Mouse (Mus musculus): ENCODE data around the gene Klf9. TPM values are rescaled to one million over a fixed set of nuclear protein-coding genes. Genes with fewer than 3 reads are reported as not detected.
A peak's percentile ranks its signal among the peaks of the same experiment; 100 is the strongest.
"Not testable (repeated sequence)": the region's sequence is repeated elsewhere in the genome, so short reads cannot be mapped to it uniquely, and the experiment has no call there.

The Klf9 gene
- polyA plus RNA-seq, 1 experiment from 2014 or later = 1.9 TPM

DNA sequence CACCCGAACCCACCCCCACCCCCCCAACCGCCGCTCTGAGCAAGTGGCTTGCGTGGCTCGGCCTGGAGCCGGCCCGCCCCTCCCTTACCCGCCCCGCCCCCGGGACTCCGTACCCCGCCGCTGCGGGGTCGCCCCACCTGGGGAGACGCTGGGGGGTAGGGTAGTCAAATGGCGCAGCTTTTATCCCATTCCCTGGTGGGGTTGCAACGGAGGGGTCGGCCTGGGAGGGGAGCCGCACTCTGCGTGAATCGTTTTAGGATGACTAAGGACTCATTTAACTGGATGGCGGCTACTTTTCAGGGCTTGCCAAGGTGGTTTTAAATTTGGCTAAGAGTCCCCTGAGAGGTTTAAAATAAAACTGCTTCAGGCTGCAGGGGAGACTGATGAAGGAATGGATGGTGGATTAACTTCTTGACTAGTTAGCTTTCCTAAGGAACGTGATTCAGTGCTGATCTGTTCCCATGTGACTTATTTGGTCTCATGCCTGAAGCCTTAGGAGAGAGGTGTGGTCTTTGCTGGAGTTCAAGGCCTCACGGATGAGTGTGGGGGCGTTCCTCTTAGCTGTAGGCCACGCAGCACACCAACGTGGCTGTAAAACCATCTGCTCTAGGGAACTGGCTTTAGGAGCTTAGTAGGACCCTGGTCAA lies 1.5 kb downstream of the Klf9 start:
- H3K27me3 ChIP-seq = peaks cover 33% of the 10 kb centered on the region
- no peak overlapping the region for H3K27ac ChIP-seq
- H3K4me2 ChIP-seq (replicated peaks) = peak overlapping the region; percentile 98
- peak overlapping the region; percentile 63 for H3K4me3 ChIP-seq
- H3K9ac ChIP-seq = peak overlapping the region; percentile 67
- ATAC-seq (ENCODE audit: low FRiP score, low read depth) = 0 out of 2 replicates have a peak, but pooled peaks have one; percentile 4
- no peaks in the 10 kb centered on the region for H3K9me3 ChIP-seq
- H3K36me3 ChIP-seq = no peaks in the 10 kb centered on the region
- WGBS = 2% methylated on average over 28 of the region's 28 CpGs
- H3K4me1 ChIP-seq = peaks cover 20% of the 10 kb centered on the region

DNA sequence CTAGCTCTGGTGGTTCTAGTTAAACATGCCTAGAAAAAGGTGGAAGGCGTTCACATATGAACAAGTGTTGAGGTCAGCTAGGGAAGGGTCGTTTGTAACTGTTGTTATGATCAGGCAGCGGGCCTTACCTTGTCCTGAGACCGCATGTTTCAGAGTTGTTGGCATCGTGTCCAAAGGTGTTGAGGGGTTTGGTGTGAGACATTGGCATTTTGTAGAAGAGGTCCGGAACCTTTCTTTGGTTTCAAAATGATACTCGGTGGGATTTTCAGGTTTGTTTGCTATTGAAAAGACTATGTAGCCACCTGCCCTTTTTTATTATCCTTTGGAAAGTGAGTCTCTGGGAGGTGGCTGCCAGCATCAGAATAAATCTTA lies 2.0 kb downstream of the Klf9 start:
- Histone ChIP-seq H3K4me2 (replicated peaks) (peak overlapping the region; percentile 98), H3K36me3 (no peaks in the 10 kb centered on the region), H3K9ac (no peak overlapping the region), H3K27me3 (peaks cover 29% of the 10 kb centered on the region), H3K27ac (no peak overlapping the region), H3K9me3 (no peaks in the 10 kb centered on the region), H3K4me3 (peak overlapping the region; percentile 63), H3K4me1 (peaks cover 20% of the 10 kb centered on the region)
- no peak for ATAC-seq (ENCODE audit: low FRiP score, low read depth)
- 50% methylated on average over 7 of the region's 7 CpGs for WGBS

DNA sequence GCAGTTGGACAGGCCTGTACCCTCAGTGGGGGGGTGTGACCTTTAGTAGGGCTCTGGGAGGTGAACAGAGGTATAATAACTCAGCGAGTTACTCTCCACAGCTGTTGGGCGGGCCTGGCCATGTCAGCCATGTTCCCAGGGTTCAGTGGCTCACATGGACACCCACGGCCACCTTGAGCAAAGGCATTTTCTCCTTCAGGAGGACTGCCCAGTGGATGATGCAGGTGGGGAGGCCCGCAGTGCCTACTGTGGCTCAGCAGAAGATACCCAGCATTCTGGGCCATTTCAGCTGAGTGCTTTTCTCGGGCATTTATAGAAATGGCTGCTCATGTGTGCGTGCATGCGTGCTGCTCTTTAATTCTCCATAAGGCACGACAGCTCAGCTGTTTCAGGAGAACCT lies 2.5 kb downstream of the Klf9 start:
- Histone ChIP-seq H3K27ac (no peak overlapping the region), H3K4me3 (no peak overlapping the region), H3K4me2 (replicated peaks) (no peak overlapping the region; the same call in 1 of the 2 replicates), H3K36me3 (no peaks in the 10 kb centered on the region), H3K27me3 (peaks cover 26% of the 10 kb centered on the region), H3K4me1 (peaks cover 20% of the 10 kb centered on the region), H3K9me3 (no peaks in the 10 kb centered on the region), H3K9ac (no peak overlapping the region)
- ATAC-seq (ENCODE audit: low FRiP score, low read depth) = no peak
- WGBS = 69% methylated on average over 8 of the region's 8 CpGs

DNA sequence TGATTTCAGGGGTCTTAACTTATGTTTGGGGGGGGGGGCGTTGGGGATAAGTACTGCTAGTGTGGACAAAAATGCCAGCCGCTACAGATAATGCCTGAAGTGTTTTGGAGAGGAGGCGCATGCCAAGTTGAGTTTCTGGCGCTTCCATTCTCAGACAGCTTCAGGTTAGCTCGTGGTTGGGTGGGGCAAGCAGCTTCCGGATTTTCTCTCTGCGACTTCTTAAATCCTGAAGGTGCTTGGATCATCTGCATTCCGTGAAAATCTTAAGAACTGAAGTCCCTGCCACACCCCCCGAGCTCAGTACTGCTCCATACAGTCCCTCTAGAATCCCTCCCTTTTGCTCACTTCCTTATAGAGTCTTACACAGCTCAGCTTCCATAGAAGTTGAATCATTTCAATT lies 3.0 kb downstream of the Klf9 start:
- ATAC-seq (ENCODE audit: low FRiP score, low read depth) = no peak
- Histone ChIP-seq H3K27me3 (peaks cover 26% of the 10 kb centered on the region), H3K4me1 (peaks cover 20% of the 10 kb centered on the region), H3K36me3 (no peaks in the 10 kb centered on the region), H3K27ac (no peak overlapping the region), H3K9me3 (no peaks in the 10 kb centered on the region), H3K9ac (no peak overlapping the region), H3K4me2 (replicated peaks) (no peak overlapping the region), H3K4me3 (no peak overlapping the region)
- 66% methylated on average over 9 of the region's 9 CpGs for WGBS

DNA sequence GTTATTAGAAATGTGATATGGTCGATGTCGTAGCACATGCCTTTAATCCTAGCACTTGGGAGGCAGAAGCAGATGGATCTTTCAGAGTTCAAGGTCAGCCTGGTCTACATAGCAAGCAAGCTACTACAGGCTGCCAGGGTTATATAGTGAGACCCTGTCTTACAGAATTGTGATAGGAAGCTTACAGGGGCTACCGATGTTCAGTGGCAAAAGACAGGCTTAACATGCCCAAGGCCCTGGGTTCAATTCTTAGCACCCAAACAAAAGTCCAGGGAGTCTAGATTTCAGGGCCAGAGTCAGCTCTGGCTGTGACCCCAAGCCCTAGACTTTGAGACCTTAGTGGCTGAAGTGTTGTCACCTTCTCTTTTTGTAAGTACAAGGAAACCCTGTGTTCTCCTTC lies 4.1 kb downstream of the Klf9 start:
- no peak overlapping the region for H3K4me3 ChIP-seq
- 89% methylated on average over 3 of the region's 3 CpGs for WGBS

DNA sequence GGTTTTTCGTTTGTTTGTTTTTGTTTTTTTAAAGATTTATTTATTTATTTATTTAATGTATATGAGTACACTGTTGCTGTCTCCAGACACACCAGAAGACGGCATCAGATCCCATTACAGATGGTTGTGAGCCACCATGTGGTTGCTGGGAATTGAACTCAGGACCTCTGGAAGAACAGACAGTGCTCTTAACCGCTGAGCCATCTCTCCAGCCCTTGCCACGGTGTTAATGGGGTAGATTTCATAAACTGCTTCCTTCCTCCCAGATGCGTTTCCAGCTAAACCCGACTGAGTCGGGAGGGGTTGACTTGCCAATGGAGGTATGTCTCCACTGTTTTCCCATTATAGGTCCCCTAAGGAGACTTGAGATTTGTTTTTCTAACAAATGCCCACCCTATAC lies 4.5 kb downstream of the Klf9 start:
- WGBS = 84% methylated on average over 7 of the region's 7 CpGs

More for the DNA sequence above, 4.1 kb downstream of the Klf9 start:
- no peak for ATAC-seq (ENCODE audit: low FRiP score, low read depth)
- no peak overlapping the region for H3K9ac ChIP-seq
- no peaks in the 10 kb centered on the region for H3K9me3 ChIP-seq
- H3K4me2 ChIP-seq (replicated peaks) = no peak overlapping the region
- H3K4me1 ChIP-seq = peaks cover 18% of the 10 kb centered on the region
- peaks cover 26% of the 10 kb centered on the region for H3K27me3 ChIP-seq
- no peaks in the 10 kb centered on the region for H3K36me3 ChIP-seq
- no peak overlapping the region for H3K27ac ChIP-seq

DNA sequence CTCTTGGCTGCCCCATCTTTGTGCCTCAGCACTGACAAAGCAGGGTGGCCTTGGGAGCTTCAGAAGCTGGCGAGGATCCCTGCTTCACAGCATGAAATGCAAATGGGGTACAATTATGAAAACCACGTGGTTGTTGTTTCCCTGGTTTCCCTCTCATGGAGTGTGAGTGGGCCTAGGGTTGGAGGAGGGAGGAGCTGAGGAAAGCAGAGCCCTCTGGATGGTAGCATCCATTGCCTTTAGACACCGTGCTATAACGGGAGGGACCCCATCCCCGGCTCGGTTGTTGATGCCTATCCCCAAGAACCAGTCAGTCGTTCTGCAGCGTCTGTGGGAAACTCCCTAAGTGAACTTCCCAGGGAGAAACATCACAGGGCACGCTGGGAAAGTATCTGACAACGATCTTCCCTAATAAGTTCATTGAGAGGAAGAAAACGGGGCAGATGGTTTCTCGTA lies 5.4 kb downstream of the Klf9 start:
- Histone ChIP-seq H3K27ac (no peak overlapping the region), H3K9me3 (no peaks in the 10 kb centered on the region), H3K36me3 (no peaks in the 10 kb centered on the region), H3K4me2 (replicated peaks) (no peak overlapping the region), H3K9ac (no peak overlapping the region), H3K4me3 (no peak overlapping the region), H3K27me3 (peaks cover 26% of the 10 kb centered on the region), H3K4me1 (peaks cover 22% of the 10 kb centered on the region)
- WGBS = 68% methylated on average over 12 of the region's 12 CpGs
- ATAC-seq (ENCODE audit: low FRiP score, low read depth) = no peak

More for the DNA sequence above, 4.5 kb downstream of the Klf9 start:
- not testable (repeated sequence) for H3K9ac ChIP-seq; H3K9me3 ChIP-seq; H3K27ac ChIP-seq; ATAC-seq (ENCODE audit: low FRiP score, low read depth); H3K36me3 ChIP-seq; H3K4me3 ChIP-seq; H3K4me2 ChIP-seq (replicated peaks)
- Histone ChIP-seq H3K27me3 (peaks cover 26% of the 10 kb centered on the region), H3K4me1 (peaks cover 17% of the 10 kb centered on the region)

DNA sequence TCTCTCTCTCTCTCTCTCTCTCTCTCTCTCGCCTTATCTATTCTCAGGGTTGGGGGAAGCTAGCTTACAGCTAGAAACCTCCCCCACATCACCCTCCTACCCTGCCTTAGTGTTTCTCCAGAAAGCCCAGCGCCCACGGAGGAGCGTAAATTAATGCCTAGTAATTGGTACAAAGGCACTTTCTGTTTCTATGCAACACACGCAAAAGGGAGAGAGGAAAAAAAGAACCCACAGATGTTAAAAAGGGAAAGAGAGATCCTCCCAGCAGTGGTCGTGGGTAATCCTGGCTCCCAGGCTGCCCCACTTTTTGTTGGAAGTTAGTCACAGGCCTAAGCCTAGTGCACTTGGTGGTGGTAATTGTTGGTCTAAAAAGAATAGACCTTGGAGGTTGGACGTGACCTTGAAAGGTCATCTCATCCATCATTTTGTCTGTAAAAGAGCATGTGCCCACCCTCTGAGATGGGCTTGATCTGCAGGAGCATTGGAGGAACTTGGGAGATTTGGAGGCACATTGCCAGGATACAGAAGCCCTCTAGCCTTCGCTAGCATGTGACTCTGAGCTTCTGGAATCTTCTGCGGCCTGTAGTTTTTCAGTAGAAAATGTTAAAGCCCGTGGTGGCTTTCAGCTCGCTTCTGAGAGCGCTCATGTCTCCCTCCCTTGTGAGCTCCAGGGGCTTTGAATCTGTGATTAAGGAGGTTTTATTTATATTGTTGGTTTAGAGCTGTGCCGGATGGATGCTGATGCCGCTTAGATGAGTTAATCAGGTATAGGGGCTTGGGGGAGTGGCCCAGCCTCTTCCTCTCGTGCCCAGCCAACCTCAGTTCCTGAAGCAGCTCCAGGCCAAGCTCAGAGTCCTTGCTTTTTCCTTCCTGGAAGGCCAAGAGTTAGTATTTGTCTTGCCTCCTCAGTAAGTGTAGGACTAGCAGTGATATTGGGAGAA lies 6.3 kb downstream of the Klf9 start:
- H3K4me1 ChIP-seq = peaks cover 25% of the 10 kb centered on the region
- H3K4me2 ChIP-seq (replicated peaks) = no peak overlapping the region
- no peaks in the 10 kb centered on the region for H3K9me3 ChIP-seq
- 72% methylated on average over 15 of the region's 15 CpGs for WGBS
- no peaks in the 10 kb centered on the region for H3K36me3 ChIP-seq
- H3K9ac ChIP-seq = no peak overlapping the region
- peaks cover 26% of the 10 kb centered on the region for H3K27me3 ChIP-seq
- ATAC-seq (ENCODE audit: low FRiP score, low read depth) = no peak
- H3K4me3 ChIP-seq = no peak overlapping the region
- no peak overlapping the region for H3K27ac ChIP-seq

DNA sequence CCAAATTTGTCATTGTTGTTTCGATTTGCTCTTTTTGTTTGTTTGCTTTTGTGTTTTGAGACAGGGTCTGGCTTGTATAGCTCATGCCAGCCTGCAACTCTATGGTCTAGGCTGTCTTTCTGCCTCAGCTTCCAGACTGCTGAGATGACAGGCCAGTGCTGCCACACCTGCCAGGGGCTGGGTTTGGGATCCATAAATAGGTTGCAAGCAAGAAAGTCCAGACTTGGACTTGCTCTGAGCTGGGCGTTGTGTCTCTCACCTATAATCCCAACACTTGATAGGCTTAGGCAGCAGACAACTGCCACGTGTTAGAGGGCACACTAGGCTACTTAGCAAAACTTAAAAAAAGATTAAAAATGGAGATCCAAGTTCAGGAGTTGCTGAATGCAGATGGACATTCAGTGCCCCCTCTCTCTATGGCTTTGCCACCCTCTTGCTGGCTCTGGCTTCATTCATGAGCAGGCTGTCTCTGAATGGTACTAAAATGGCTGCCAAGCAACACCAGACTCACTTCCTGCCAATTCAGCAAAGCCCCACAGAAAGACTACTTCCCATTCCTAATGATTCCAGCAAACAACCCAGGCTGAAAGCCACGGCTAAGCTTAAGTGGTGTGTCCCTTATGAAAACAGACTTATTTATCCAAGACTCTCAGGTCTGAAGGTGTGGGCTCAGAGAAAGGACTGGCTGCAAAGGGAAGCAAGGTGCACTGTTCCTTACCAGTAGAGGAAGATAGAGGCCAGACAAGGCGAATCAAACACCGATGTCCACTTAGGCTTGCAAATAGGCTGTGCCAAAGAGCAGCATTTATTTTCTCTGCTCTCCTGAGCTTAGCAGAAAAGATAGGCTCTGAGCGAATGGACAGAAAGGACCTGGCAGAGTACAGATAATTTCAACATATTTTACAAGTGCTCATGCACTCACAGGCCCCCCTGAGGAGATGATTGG lies 8.7 kb downstream of the Klf9 start:
- WGBS = 70% methylated on average over 7 of the region's 7 CpGs
- H3K4me1 ChIP-seq = peaks cover 14% of the 10 kb centered on the region

DNA sequence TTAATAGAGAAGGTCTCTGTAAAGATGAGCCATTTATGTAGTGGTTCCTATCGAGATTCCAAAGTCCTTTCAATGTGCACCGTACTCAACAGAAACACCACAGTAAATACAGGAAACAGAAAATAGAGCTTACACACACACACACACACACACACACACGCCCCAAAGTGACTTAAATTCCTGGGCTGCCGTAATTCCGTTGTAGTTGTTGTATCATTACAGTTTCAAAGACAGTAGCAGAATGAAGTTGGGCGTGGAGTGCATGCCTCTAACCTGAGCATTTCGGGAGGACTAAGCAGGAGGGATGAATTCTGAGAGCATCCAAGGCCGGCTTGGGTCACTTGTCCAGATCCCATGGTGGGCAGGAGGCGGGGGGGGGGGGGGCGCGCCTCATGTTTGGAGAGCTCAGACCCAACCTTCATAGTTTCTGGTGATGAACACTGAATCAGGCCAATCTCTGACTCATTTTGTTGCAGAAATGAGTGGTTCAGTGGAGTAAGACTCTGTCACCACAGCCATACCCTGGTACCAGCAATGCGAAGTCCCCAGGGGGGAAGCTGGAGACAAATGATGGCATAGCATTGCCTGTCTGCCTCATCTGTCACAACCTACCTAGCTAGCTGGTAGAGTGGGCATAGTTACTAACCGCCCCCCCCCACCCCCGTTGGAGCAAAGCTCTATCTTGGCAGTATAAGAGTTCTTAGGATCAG lies 9.7 kb downstream of the Klf9 start:
- no peak for ATAC-seq (ENCODE audit: low FRiP score, low read depth)
- H3K9me3 ChIP-seq = no peaks in the 10 kb centered on the region
- H3K9ac ChIP-seq = no peak overlapping the region
- H3K4me3 ChIP-seq = no peak overlapping the region
- peaks cover 8% of the 10 kb centered on the region; the same call in 1 of the 2 replicates for H3K27me3 ChIP-seq
- H3K36me3 ChIP-seq = no peaks in the 10 kb centered on the region
- WGBS = 80% methylated on average over 14 of the region's 14 CpGs
- peaks cover 14% of the 10 kb centered on the region for H3K4me1 ChIP-seq
- H3K4me2 ChIP-seq (replicated peaks) = no peak overlapping the region
- H3K27ac ChIP-seq = no peak overlapping the region

More for the DNA sequence above, 8.7 kb downstream of the Klf9 start:
- Histone ChIP-seq H3K9me3 (no peaks in the 10 kb centered on the region), H3K4me3 (no peak overlapping the region), H3K27ac (no peak overlapping the region), H3K27me3 (peaks cover 11% of the 10 kb centered on the region; the same call in 1 of the 2 replicates), H3K4me2 (replicated peaks) (no peak overlapping the region), H3K36me3 (no peaks in the 10 kb centered on the region), H3K9ac (no peak overlapping the region)
- ATAC-seq (ENCODE audit: low FRiP score, low read depth) = no peak

DNA sequence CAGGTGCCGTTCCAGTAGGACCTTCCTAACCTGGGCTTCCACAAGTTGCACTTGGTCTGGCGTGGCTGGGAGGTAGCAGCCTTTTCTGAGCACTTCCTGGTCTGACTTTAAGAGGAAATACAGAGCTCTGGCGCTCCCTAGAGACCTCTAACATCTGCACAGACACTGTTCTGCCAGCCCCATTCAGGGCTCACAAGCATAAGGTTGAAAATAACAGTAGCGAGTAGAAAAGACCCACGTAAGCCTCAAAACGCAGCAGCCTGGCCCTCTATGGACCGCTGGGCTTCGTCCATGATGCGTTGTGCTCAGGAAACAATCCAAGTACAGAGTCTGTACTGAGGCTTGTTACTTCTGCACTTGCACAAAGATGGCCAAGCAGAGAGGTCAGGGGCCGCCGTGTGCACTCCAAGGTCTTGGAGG lies 10.6 kb downstream of the Klf9 start:
- WGBS = 26% methylated on average over 11 of the region's 11 CpGs
- no peak overlapping the region for H3K4me3 ChIP-seq
- no peaks in the 10 kb centered on the region for H3K9me3 ChIP-seq
- no peaks in the 10 kb centered on the region for H3K36me3 ChIP-seq
- H3K4me1 ChIP-seq = peaks cover 14% of the 10 kb centered on the region
- no peak for ATAC-seq (ENCODE audit: low FRiP score, low read depth)
- H3K27ac ChIP-seq = no peak overlapping the region
- no peak overlapping the region for H3K9ac ChIP-seq
- H3K27me3 ChIP-seq = 0 out of 2 replicates have a peak, but pooled peaks cover 3% of the 10 kb centered on the region
- H3K4me2 ChIP-seq (replicated peaks) = peak overlapping the region; percentile 12
